Mouse (Mus musculus) C2C12 (cell line): Measurements from ENCODE around the gene Fsd2.

Experiments used
- CTCF ChIP-seq: IDR thresholded peaks from one replicate; pipeline ENCODE4 v1.5.1; 2011; ENCODE audit not compliant: control insufficient read depth, insufficient read depth, insufficient read length
- FOSL1 ChIP-seq: IDR thresholded peaks from one replicate; pipeline ENCODE4 v1.8.0; 2011; ENCODE audit warnings: mild to moderate bottlenecking, low read length; ENCODE audit not compliant: poor library complexity, insufficient read depth, severe bottlenecking
- MAX ChIP-seq: IDR thresholded peaks from one replicate; pipeline ENCODE4 v1.6.1; 2011; ENCODE audit warnings: mild to moderate bottlenecking, control low read depth
- MYOG ChIP-seq: IDR thresholded peaks from one replicate; pipeline ENCODE4 v1.6.1; 2011; ENCODE audit not compliant: control insufficient read depth, insufficient read length; ENCODE audit errors: extremely low read depth

DNA sequence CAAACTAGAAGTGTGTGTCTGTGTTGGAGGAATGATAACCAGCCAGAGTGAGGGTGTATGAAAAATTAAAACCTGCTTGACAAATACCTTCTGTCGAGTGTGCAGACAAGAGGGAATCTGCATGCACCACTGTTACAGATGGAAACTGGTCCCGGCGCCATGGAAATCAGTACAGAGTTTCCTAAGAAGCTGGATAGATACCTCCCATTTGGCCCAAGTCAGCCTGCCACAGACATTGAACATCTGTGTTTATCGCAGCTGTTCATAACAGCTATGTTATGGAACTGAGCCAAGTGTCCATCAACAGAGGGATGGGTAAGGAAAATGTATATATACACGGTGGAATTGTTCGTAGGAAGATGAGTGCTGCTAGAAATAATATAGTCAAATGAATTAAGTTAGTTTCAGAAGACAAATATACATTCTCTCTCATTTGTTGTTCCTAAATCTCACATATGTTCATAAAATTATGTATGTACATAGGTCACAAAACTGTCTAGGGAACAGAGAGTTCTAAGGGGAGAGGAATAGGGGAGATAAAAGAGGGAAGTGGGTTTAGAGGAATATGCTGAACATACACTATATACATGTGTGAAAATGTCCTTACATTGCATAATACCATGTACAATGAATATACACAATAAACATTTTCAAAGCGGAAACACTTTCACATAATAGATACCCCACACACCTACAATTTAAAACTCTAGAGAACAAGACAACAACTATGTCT, 9.3 kb downstream of the Fsd2 start:
- no peak for TF ChIP-seq CTCF
- TF ChIP-seq FOSL1: no peak
- TF ChIP-seq MYOG: no peak
- TF ChIP-seq MAX: no peak
